Mouse (Mus musculus): Measurements from ENCODE around the gene Cish.

The Cish gene

DNA sequence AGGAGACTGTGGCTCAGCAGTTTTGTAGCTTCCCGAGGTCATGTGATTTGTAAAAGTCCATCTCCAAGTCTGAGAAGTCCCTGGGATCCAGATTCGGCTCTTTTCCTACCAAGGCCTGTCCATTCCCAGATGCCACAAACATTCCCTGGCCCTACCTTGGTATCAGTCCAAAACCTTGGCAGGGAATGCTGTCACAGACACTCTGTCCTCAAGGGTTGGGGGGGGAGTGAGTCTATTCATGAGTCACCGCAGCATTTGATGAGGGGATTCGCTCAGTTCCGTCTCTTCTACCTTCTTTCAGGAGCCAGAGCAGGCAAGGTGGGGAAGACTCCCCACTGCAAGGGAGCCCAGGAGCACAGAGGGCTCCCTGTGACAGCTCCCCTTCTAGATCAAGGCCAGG is 20.1 kb upstream of the Cish start:
- peak; percentile 77 to 88 for DNase-seq (ENCODE audit: inconsistent age in 2 of 2, low spot score in 1 of 2)

DNA sequence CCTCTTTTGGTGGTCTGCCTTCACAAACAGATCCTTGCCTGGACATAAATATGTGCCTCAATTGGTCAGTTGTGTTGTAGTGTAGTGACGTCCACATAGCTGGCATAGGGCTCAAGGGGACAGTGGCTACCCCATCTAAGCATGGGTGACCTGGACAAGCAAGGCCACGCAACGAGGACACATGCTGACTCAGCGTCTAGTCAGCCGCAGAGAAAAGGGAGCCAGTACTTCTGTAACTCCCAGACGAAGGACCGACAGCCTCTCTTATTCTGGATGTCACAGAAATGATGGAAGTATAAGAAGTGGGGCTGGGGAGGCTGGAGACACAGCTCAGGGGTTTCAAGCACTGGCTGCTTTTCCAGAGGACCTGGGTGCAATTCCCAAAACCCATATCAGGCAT is 18.2 kb upstream of the Cish start:
- peak; percentile 83 to 91 for DNase-seq (ENCODE audit: inconsistent age in 2 of 2, low spot score in 1 of 2)

GRCm38 (mm10) chr9:107278126-107278525 is 17.7 kb upstream of the Cish start:
- no peak for DNase-seq (ENCODE audit: inconsistent age in 2 of 2, low spot score in 1 of 2)

GRCm38 (mm10) chr9:107278527-107279377 is 17.1 kb upstream of the Cish start:
- DNase-seq (ENCODE audit: inconsistent age in 2 of 2, low spot score in 1 of 2), result peak; percentile 88 to 92

DNA sequence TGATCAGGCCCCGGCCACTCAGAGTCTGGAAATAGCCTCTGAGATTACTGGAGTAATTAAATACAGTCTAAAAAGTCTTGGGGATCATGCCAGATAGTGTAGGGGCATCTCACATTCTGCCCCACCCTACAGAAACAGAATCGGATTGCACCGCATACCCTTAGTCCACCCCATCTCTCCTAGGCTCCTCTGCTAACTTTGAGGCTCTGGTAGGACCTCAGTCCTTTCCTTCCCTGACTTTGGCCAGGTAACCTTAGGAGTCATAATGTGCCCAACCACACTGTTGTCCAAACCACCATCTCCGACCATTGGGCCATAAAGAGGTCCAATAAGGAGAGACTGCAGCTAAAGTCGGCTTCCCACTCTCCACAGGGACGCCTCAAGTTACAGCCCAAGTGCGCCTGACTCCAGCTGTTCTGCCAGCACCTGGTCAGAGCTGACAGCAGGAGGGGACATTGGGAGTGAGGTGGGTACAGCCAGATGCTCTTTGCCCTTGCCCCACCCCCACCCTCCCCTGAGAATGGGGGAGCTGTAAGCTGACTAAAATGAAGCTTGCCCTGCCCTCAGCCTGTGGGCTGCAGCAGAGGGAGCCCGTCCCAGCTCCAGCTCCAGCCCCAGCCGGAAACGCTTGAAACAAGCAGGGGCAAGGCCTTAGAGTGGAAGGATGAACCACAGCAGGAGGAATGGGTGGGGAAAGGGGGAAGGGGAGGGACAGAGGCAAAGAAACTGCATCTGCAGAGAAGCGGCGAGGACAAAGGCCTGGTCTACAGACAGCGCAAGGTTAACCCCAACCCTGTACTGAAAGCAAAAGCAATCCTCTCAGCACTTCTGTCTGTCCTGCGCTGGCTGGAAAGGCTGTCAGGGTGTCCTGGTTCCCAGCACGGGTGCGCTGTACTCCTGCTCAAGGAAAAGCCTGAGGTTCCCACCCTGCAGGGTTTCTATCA is 16.2 kb upstream of the Cish start:
- DNase-seq (ENCODE audit: inconsistent age in 2 of 2, low spot score in 1 of 2), result peak in 1 of 2 experiments; percentile 70

GRCm38 (mm10) chr9:107280322-107281027 is 15.4 kb upstream of the Cish start:
- peak; percentile 59 to 84 for DNase-seq (ENCODE audit: inconsistent age in 2 of 2, low spot score in 1 of 2)

GRCm38 (mm10) chr9:107281241-107281987 is 14.4 kb upstream of the Cish start:
- DNase-seq (ENCODE audit: inconsistent age in 2 of 2, low spot score in 1 of 2), result no peak

DNA sequence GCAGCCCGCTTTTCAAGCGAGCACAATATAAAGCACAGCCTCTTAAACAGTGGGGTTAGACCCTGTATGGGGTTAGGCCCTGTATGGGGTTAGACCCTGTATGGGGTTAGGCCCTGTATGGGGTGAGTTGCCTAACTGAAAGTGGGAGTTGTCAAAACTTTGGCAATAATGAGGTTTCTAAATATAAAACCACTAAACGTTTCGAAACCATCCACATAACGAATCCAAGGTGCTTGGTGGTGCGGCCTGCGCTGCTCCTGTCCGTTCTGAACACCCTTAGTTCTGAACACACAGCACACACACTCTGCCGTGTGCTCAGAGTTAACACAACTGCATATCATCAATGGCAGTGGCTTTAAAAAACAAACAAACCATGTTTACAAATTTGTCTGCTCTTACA is 12.9 kb upstream of the Cish start:
- DNase-seq (ENCODE audit: inconsistent age in 2 of 2, low spot score in 1 of 2), result no peak

DNA sequence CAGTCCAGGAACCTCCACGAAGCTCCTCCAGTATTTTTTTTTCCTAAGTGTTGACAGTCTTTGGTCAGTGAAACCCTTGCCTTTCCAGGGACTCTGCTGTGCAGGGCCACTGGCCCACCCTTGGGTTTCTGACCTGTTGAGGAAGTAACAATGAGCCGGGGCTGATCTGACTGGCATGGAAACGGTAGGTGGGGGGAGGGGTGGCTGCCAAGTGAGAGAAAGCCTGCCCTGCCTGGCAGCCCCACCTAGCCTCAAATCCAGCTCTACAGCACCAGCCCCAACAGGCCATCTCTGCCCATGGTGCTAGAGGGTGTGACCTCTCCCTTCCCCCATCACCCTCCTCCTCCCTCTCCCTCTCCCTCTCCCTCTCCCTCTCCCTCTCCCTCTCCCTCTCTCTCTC is 10.8 kb upstream of the Cish start:
- no peak for DNase-seq (ENCODE audit: inconsistent age in 2 of 2, low spot score in 1 of 2)

DNA sequence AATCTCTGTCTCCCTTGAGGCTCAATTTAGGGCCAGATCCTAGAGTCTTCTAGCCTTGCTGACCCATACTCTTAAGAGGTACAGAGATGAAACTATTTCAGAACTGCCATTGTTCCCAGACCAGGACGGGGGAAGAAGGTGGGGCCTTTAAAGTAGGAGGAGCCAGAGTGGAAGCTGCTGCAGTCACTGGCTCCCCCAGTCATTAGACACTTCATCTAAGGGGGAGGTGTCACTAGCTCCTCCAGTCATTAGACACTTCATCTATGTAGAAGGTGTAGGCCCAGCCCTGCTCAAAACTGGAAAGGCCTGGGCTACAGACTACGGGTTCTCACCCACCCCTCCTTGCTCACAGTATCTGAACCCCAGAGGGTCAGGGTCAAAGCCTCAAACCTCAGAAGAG is 8.5 kb upstream of the Cish start:
- DNase-seq (ENCODE audit: inconsistent age in 2 of 2, low spot score in 1 of 2), result no peak

- DNase-seq (ENCODE audit: inconsistent age in 2 of 2, low spot score in 1 of 2), result no peak
Measured at GRCm38 (mm10) chr9:107288105-107288650, 7.6 kb upstream of the Cish start.

- no peak for DNase-seq (ENCODE audit: inconsistent age in 2 of 2, low spot score in 1 of 2)
Measured at GRCm38 (mm10) chr9:107288711-107289110, 7.1 kb upstream of the Cish start.

DNA sequence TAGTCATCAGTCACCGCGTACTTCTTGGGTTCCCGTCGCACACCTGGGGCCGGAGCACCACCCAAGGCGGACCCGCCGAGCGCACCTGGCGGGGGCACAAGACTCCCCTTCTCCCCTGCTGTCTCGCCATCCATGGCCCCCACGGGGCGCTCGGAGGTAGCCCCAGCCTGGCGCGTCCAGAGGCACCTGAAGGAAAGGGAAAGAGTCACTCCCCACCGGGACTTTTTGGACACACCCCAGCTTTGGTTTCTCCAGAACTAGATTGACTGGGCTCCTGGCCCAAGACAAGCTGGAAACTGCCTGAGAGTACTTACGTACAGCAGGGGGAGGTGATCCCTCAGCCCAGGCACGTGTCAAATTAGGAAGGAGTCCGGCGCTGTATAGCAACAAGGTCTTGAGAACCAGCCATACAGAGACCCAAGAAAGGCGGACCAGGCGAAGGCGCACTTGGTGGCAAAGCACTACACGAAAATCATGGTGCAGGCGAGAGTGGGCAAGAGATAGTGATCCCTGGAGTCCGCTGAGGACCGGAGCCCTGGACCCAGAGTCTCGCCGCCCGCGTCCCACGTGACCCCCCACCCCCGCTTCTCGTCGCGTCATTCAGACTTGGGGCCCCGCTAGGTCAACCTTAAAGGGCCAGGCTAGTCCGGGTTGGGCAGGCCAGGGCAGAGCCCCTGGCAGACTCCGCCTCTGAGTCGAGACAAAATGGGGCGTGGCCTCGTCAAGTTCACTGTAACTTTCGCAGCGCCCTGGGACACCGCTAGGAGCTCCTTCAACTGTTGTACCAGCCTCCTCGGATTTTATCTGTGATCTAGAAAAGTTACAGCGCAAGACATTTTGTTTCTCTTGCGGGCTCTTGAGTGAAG is 6.4 kb upstream of the Cish start, which contains the start of gene Mapkapk3:
TSS of gene Mapkapk3 (minus strand) at position 667 of the 866 bp plus-strand sequence.
- DNase-seq (ENCODE audit: inconsistent age in 2 of 2, low spot score in 1 of 2), result peak; percentile 92 to 96

DNA sequence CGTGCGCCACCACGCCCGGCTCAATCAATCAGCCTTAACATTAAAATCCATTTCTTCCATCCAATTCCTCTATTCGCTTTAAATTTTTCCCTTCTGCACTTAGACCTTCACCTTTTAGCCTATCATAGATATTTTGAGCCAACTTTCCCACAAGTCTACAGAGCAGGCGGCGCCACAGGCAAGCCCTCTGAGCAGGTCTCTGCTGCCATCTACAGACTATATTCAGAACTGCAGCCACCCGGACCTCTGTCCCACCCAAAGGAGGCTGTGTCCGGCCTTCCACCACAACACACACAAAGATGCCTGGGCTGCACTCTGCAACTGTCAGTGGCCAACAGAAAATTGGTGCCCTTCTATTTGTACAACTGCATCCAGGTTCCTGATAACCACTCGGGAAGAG is 4.9 kb upstream of the Cish start:
- peak; percentile 83 to 95 for DNase-seq (ENCODE audit: inconsistent age in 2 of 2, low spot score in 1 of 2)

DNA sequence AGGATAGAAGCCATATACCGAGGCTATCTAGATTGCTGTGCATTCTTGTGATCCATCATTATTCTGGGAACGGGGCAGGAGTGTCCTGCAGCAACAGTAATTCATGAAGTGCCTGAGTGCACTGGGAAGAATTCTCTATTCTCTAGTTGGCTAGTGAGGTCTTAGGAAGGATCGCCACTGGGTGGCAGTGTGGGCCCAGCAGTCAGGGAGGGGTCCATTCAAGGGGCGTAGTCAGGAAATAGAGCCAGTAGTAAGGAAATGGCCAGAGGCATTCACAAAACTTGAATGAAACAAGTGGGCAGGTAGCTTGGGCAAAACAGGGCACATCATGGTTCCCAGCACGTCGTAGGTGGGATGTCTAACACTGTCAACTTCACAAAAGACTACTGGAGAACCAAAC is 1.6 kb upstream of the Cish start:
- DNase-seq (ENCODE audit: inconsistent age in 2 of 2, low spot score in 1 of 2), result peak; percentile 69 to 93

GRCm38 (mm10) chr9:107295616-107296015 is 210 bp upstream of the Cish start:
- no peak for DNase-seq (ENCODE audit: inconsistent age in 2 of 2, low spot score in 1 of 2)

DNA sequence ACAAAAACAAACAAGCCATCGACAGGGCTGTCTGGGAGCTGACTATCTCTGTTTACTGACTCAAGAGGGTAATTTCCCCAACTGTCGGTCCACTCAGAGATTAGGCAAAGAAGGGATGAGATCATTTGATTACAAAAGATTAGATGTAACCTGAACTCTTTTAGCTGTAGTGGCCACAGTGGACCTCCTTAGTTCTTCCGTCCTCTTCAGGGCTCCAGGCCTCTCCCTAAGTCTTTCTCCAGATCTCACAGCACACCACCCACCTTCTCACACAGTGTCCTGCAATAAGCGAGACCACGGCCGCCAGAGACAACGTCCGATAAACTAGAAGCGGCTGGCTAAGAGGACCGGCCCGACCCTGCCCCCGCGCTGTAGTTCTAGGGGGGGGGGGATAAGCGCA is 215 bp downstream of the Cish start:
- no peak for DNase-seq (ENCODE audit: inconsistent age in 2 of 2, low spot score in 1 of 2)

GRCm38 (mm10) chr9:107296501-107296965 is 707 bp downstream of the Cish start:
- DNase-seq (ENCODE audit: inconsistent age in 2 of 2, low spot score in 1 of 2), result peak; percentile 94 to 100

DNA sequence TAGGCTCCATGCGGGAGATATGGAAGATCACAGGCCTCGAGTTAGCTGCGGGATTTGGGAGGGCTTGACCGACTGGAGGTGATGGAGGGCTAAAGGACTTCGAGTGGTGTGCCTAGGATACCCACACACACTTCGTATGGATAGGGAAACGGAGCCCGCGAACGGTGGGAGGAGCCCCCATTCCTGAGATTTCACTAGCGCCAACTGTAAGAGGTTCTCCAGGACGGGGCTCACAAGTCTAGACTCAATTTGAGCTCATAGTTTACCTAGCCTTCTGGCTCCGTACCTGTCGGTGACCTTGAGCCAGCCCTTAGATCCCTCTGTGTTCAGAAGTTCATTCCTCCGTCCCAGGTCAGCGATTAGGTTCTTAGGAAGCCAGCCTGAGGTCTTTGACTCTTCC is 1.2 kb downstream of the Cish start:
- DNase-seq (ENCODE audit: inconsistent age in 2 of 2, low spot score in 1 of 2), result no peak
